Mouse (Mus musculus): ENCODE measurements around the gene Lif. TPM values are rescaled to one million over a fixed set of nuclear protein-coding genes. Genes with fewer than 3 reads are reported as not detected.
A peak's percentile ranks its signal among the peaks of the same experiment; 100 is the strongest.

Lif gene
- polyA plus RNA-seq, 1 experiment from 2014 or later, result 0.57 TPM

DNA sequence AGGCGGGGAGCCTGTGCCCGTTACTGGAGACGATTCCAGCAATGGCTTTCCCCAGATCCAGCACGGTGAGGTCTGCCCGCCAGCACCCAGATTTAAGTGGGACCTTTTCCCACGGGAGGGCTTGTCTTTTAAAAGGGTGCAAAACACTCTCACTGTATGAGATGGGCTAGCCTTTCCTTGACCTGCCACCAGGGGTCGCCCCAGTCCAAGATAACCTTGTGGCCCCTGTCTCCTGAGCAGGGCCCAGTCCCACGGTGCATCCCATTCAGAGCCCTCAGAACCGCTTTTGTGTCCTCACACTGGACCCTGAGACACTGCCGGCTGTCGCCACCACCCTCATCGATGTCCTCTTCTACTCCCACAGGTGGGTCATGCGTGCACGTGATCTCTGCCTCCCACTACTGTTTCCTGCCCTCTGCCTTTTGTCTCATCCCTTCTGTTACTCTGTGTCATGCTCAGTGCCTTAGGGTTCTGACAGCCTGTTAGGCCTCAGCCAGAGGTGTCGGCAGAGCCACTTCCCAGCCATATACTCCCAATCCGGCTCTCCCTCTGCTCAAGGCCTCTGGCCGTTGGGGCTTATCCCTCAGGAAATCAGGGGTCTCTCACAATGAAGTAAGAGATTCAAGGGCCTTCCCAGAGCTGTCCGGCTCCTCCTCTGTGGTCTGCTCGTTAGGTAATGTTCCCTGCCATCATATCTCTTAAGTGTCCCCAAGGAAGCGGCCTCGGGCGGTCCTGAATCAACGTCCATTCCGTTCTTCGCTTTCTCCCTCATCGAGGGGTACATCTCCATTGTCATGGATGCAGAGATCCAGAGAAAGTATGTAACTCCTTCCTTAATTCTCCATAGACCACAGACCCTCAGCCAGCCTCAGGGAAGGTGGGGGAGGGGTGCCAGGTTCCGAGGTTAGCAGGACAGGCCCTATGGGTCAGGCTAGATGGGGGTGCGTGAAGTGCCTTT is 36.6 kb upstream of the Lif start:
- DNase-seq (ENCODE audit: low spot score), result peak; percentile 68
- WGBS, result 58% methylated on average over 28 of the region's 28 CpGs
- Histone ChIP-seq H3K9me3 (ENCODE audit: low read length) (no peaks in the 10 kb centered on the region), H3K4me3 (ENCODE audit: low read depth, low read length) (no peak overlapping the region), H3K27me3 (replicated peaks; ENCODE audit: insufficient read depth, low read length) (no peaks in the 10 kb centered on the region), H3K9ac (replicated peaks; ENCODE audit: low read depth) (no peak overlapping the region), H3K4me2 (replicated peaks; ENCODE audit: low read depth, low read length) (no peak overlapping the region), H3K27ac (ENCODE audit: low read length) (no peak overlapping the region), H3K4me1 (ENCODE audit: insufficient read depth, low read depth, low read length) (peaks cover 16% of the 10 kb centered on the region; the same call in 1 of the 2 replicates), H3K36me3 (ENCODE audit: insufficient read depth, low read length) (0 out of 2 replicates have a peak, but pooled peaks cover 2% of the 10 kb centered on the region)
- TF ChIP-seq EP300 (IDR thresholded peaks at IDR 0.05), result no peak
- TF ChIP-seq CTCF (IDR thresholded peaks at IDR 0.05), result peak; percentile 90
- no peak for ATAC-seq

DNA sequence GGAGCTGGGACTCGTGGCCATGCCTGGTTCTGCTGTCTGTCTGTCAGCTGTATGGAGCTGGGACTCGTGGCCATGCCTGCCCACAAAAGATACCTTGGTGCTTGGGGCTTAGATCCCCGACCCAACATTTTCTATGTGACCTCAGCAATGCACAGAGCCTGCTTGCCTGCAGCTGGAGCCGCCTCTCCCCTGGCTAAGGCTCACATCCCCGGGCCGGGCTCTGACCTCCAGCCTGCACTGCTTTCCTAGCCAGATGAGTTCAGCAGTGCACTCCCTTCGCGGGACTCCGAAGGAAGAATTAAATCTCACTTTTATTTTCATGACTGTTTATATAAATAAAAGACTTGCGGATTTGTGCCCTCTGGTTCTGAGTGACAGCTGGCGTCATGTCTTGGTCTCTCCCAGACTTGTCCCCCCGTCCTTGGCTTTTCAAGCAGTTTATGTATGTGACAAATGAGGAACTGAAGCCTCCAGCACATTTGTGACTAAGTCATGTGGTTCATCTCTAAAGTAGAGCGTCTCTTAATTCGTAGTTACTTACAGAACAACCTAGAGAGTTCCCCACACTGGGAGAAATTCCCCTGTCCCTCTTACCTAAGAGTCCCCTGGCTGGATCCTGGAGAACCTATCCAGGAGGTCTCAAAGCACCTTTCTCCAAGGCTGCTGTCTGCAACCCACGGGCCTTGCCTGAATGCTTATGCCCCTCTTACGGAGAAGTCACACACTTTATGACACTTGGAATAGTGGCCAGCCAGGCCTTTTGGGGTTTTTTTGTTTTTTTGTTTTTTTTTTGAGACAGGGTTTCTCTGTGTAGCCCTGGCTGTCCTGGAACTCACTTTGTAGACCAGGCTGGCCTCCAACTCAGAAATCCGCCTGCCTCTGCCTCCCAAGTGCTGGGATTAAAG is 35.1 kb upstream of the Lif start:
- TF ChIP-seq EP300 (IDR thresholded peaks at IDR 0.05) (no peak), CTCF (IDR thresholded peaks at IDR 0.05) (no peak)
- H3K4me3 ChIP-seq (ENCODE audit: low read depth, low read length), result no peak overlapping the region
- H3K4me1 ChIP-seq (ENCODE audit: insufficient read depth, low read depth, low read length), result peaks cover 16% of the 10 kb centered on the region; the same call in 1 of the 2 replicates
- H3K9ac ChIP-seq (replicated peaks; ENCODE audit: low read depth), result no peak overlapping the region
- H3K27ac ChIP-seq (ENCODE audit: low read length), result no peak overlapping the region
- H3K4me2 ChIP-seq (replicated peaks; ENCODE audit: low read depth, low read length), result no peak overlapping the region
- no peaks in the 10 kb centered on the region for H3K9me3 ChIP-seq (ENCODE audit: low read length)
- ATAC-seq (no peak), DNase-seq (ENCODE audit: low spot score) (no peak)
- 67% methylated on average over 17 of the region's 17 CpGs for WGBS
- H3K27me3 ChIP-seq (replicated peaks; ENCODE audit: insufficient read depth, low read length), result no peaks in the 10 kb centered on the region
- no peaks in the 10 kb centered on the region for H3K36me3 ChIP-seq (ENCODE audit: insufficient read depth, low read length)

DNA sequence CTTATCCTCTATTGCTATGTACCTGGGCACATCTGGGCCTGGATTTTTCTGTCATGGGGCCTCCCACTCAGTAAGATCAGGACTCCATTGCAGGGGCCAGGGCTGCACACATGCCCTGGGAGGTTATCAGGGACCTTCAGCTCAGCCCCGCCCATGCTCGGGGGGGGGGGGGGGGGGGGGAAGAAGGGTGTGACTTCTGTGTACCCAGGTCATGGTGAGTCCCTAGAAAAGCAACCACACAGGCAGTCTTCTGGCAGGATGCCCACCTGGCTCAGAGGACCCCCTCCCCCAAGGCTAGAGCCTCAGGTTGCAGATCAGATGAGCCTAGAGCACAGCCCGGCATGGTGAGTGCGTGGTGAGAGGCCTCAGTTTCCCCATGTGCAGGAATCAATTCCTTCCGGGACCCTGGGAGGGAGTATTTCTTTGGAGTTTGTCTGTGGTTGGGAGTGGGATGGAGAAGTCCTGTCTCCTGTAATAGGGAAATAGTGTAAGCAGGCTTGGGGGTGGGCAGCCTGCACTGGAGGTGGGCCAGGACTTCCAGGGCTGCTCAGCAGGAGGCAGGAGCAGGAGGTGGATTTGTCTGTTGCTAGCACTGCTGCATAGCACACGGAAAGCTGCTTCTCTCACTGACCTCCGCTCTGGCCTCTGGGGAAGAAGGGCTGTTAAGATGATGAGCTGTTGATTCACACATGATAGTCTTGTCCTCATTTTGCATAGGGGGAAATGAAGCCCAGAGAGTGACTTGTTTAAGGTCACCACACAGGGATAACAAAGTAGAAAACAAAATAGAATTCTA is 33.8 kb upstream of the Lif start:
- H3K27ac ChIP-seq (ENCODE audit: low read length), result no peak overlapping the region
- no peaks in the 10 kb centered on the region for H3K27me3 ChIP-seq (replicated peaks; ENCODE audit: insufficient read depth, low read length)
- 42% methylated on average over 5 of the region's 7 CpGs for WGBS
- H3K4me3 ChIP-seq (ENCODE audit: low read depth, low read length), result no peak overlapping the region
- H3K36me3 ChIP-seq (ENCODE audit: insufficient read depth, low read length), result no peaks in the 10 kb centered on the region
- no peak for DNase-seq (ENCODE audit: low spot score)
- TF ChIP-seq EP300 (IDR thresholded peaks at IDR 0.05), result no peak
- TF ChIP-seq CTCF (IDR thresholded peaks at IDR 0.05), result no peak
- H3K9me3 ChIP-seq (ENCODE audit: low read length), result no peaks in the 10 kb centered on the region
- H3K4me1 ChIP-seq (ENCODE audit: insufficient read depth, low read depth, low read length), result peaks cover 6% of the 10 kb centered on the region; the same call in 1 of the 2 replicates
- no peak overlapping the region for H3K9ac ChIP-seq (replicated peaks; ENCODE audit: low read depth)
- no peak for ATAC-seq
- H3K4me2 ChIP-seq (replicated peaks; ENCODE audit: low read depth, low read length), result no peak overlapping the region

DNA sequence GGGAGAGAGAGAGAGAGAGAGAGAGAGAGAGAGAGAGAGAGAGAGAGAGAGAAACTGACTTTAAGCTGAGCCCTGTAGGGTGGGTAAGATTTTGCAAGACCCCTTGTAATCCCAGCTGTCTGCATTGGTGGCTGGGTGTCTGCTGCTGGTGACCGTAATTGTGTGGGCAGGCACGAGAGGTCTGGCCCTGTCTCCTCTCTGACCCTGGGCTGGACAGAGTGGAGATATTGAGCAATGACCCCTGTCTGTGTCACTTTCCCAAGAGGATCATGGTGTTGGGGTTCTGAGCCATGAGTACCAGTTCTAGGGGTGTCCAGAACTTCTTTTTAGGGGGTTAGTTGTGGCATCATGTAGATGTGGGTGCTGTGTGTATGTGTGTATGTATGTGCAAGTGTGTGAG is 33.1 kb upstream of the Lif start:
- Histone ChIP-seq H3K4me1 (ENCODE audit: insufficient read depth, low read depth, low read length) (0 out of 2 replicates have a peak, but pooled peaks cover 2% of the 10 kb centered on the region), H3K4me3 (ENCODE audit: low read depth, low read length) (no peak overlapping the region), H3K36me3 (ENCODE audit: insufficient read depth, low read length) (no peaks in the 10 kb centered on the region), H3K9ac (replicated peaks; ENCODE audit: low read depth) (no peak overlapping the region), H3K27me3 (replicated peaks; ENCODE audit: insufficient read depth, low read length) (no peaks in the 10 kb centered on the region), H3K4me2 (replicated peaks; ENCODE audit: low read depth, low read length) (no peak overlapping the region), H3K27ac (ENCODE audit: low read length) (no peak overlapping the region), H3K9me3 (ENCODE audit: low read length) (no peaks in the 10 kb centered on the region)
- DNase-seq (ENCODE audit: low spot score) (peak; percentile 37), ATAC-seq (0 out of 2 replicates have a peak, but pooled peaks have one; percentile 13)
- TF ChIP-seq CTCF (IDR thresholded peaks at IDR 0.05) (no peak), EP300 (IDR thresholded peaks at IDR 0.05) (no peak)
- WGBS, result 35% methylated on average over 2 of the region's 2 CpGs

DNA sequence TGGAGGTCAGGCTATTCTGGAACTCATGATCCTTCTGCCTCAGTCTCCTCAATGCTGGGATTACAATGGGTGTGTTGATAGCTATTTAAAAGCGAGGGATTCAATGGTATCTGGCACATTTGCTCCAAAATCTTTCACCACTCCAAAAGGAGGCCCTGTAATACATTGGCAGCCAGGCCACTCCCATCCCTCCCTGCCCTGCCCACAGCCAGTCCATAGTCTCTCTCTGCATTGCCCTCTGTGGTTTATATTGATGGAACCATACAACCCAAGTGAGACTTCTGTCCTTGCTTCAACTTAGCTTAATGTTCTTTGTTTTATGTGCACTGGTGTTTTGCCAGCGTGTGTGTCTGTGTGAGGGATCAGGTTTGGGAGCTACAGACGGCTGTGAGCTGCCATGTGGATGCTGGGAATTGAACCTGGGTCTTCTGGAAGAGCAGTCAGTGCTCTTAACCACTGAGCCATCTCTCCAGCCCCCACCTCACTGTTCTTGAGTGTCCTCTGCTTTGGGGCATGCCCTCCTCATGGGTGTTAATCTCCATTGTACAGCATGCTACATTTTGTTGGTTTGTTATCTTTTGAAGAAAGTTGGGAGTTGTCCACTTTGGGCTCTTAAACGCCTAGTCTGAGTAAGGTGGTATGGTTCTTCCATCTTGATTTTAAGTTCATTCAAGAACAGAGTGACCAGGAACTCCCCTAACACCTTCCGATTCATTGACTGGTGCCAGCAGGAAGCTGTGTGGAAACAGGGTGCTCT is 30.6 kb upstream of the Lif start:
- Histone ChIP-seq H3K36me3 (ENCODE audit: insufficient read depth, low read length) (no peaks in the 10 kb centered on the region), H3K4me2 (replicated peaks; ENCODE audit: low read depth, low read length) (no peak overlapping the region), H3K4me1 (ENCODE audit: insufficient read depth, low read depth, low read length) (no peaks in the 10 kb centered on the region), H3K4me3 (ENCODE audit: low read depth, low read length) (no peak overlapping the region), H3K27me3 (replicated peaks; ENCODE audit: insufficient read depth, low read length) (no peaks in the 10 kb centered on the region), H3K27ac (ENCODE audit: low read length) (no peak overlapping the region), H3K9me3 (ENCODE audit: low read length) (no peaks in the 10 kb centered on the region), H3K9ac (replicated peaks; ENCODE audit: low read depth) (no peak overlapping the region)
- ATAC-seq (no peak), DNase-seq (ENCODE audit: low spot score) (no peak)
- TF ChIP-seq CTCF (IDR thresholded peaks at IDR 0.05) (no peak), EP300 (IDR thresholded peaks at IDR 0.05) (no peak)
- 73% methylated on average over 5 of the region's 5 CpGs for WGBS
